Mouse (Mus musculus) heart, embryonic 13.5 days (tissue): ENCODE measurements around the gene M1ap. TPM values are rescaled to one million over a fixed set of nuclear protein-coding genes. Genes with fewer than 3 reads are reported as not detected.

Experiments used
- ATAC-seq: fragments of 200-750 bp; cut with Nextera tagmentation; 2 replicates; pipeline ENCODE4 v1.8.0; 2017; ENCODE audit warnings: moderate TSS enrichment; ENCODE audit not compliant: insufficient number of reproducible peaks, low FRiP score, low TSS enrichment; ENCODE audit errors: extremely low read depth
- H3K27ac ChIP-seq: fragments of 300-500 bp; sonication (generic); replicated peaks from 2 replicates; pipeline ENCODE4 v1.5.1; 2015; ENCODE audit warnings: moderate library complexity, mild to moderate bottlenecking, inconsistent platforms
- H3K27me3 ChIP-seq: fragments of 300-500 bp; sonication (generic); replicated peaks from 2 replicates; pipeline ENCODE4 v1.6.1; 2015; ENCODE audit warnings: mild to moderate bottlenecking, inconsistent platforms
- H3K36me3 ChIP-seq: fragments of 300-500 bp; sonication (generic); 2 replicates; pipeline ENCODE4 v1.6.1; 2015; ENCODE audit warnings: mild to moderate bottlenecking, inconsistent platforms
- H3K4me1 ChIP-seq: fragments of 300-500 bp; sonication (generic); 2 replicates; pipeline ENCODE4 v1.6.1; 2015; ENCODE audit warnings: inconsistent platforms
- H3K4me2 ChIP-seq: fragments of 300-500 bp; sonication (generic); 2 replicates; pipeline ENCODE4 v1.6.1; 2015; ENCODE audit warnings: inconsistent platforms, mild to moderate bottlenecking, moderate library complexity
- H3K4me3 ChIP-seq: fragments of 300-500 bp; sonication (generic); 2 replicates; pipeline ENCODE4 v1.5.1; 2015; ENCODE audit warnings: moderate library complexity, mild to moderate bottlenecking, inconsistent platforms
- H3K9ac ChIP-seq: fragments of 300-500 bp; sonication (generic); 2 replicates; pipeline ENCODE4 v1.6.1; 2015; ENCODE audit warnings: inconsistent platforms, mild to moderate bottlenecking, moderate library complexity
- H3K9me3 ChIP-seq: fragments of 300-500 bp; sonication (generic); 2 replicates; pipeline ENCODE4 v1.6.1; 2016; ENCODE audit warnings: inconsistent platforms
- WGBS: fragments of 180-500 bp; shearing (Covaris S2); methylation state at CpG from one replicate; pipeline ENCODE4 v1.1.7; 2015; ENCODE audit warnings: mixed read lengths; 5-methylcytosine and 5-hydroxymethylcytosine counted together
- polyA plus RNA-seq: library from polyadenylated mRNA; unstranded; fragments of >200 nt; fragmentation: Nextera tagmentation; extraction: Ambion mirVana; gene quantifications from 2 replicates; pipeline ENCODE4 v1.2.1, GENCODE M21; 2015

Gene M1ap
- polyA plus RNA-seq, 1 experiment from 2014 or later: 1.5 TPM

DNA sequence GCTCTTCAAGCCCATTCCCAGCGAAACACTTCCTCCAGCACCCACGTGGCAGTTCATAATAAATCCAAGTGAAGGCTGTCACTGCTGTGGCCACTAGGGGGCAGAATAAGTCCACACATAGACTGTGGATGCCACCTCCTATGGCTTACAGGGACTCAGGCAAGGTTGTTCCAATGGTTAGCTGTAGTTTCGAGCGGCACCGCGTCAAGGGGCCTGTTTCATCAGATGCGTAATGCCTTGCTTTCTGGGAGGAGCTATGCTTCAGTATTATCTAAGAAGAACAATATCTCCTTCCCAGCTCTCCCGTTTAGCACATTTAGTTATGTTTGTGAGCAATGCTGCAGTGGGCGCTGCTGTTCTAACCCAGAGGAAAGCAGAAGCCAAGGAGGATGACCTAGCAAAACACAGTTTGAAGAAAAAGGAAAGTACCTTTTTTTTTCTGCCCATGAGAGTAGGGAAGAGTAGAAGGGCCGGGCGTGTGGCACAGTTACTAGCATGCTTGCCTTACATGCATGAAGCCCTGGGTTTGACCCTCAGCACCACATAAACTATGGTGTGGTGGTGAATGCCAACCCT lies 50.1 kb downstream of the M1ap start:
- H3K9me3 ChIP-seq: no peaks in the 10 kb centered on the region
- no peaks in the 10 kb centered on the region for H3K36me3 ChIP-seq
- peak overlapping the region; percentile 54 for H3K9ac ChIP-seq
- 8% methylated on average over 11 of the region's 11 CpGs for WGBS
- peak overlapping the region; percentile 80 for H3K27ac ChIP-seq
- peak overlapping the region; percentile 60 for H3K4me2 ChIP-seq
- peaks cover 14% of the 10 kb centered on the region for H3K4me1 ChIP-seq
- peak overlapping the region; percentile 24 for H3K4me3 ChIP-seq
- peak; percentile 78 for ATAC-seq
- H3K27me3 ChIP-seq: peaks cover 13% of the 10 kb centered on the region

DNA sequence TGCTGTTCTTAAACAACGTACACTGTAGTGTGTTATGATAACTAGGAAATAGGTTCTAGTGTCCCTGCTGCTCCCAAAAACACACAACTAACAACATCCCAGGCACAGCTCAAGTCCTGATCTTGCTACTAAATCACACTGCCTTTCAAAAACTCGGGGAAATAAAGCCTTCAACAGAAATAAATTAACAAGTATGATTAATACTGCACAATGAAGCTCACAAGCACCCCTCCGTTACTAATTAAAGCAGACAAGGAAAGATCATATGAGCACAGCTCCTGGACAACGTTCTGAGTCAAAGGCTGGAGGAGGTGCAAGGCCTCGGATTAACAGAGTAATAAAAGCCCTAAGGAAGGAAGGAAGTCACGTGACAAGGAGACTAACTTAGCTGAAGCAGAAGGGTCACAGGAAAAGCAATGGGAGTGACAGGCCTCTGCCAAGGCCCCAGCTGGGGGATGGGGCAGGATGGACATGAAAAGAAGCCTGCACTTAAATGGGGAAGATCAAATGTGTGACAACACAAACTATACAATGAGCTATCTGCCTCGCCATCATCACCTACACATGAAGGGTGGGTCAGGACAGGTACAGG lies 50.9 kb downstream of the M1ap start:
- Histone ChIP-seq H3K4me3 (no peak overlapping the region), H3K27ac (peak overlapping the region; percentile 80), H3K4me1 (peaks cover 14% of the 10 kb centered on the region), H3K4me2 (peak overlapping the region; percentile 60; the same call in 1 of the 2 replicates), H3K9ac (peak overlapping the region; percentile 54), H3K9me3 (no peaks in the 10 kb centered on the region), H3K36me3 (no peaks in the 10 kb centered on the region), H3K27me3 (peaks cover 12% of the 10 kb centered on the region)
- 49% methylated on average over 7 of the region's 7 CpGs for WGBS
- no peak; the same call in 1 of the 2 replicates for ATAC-seq

- Histone ChIP-seq H3K4me1 (peaks cover 14% of the 10 kb centered on the region), H3K27me3 (peaks cover 12% of the 10 kb centered on the region), H3K27ac (peak overlapping the region; percentile 80), H3K4me2 (no peak overlapping the region), H3K9ac (no peak overlapping the region), H3K9me3 (no peaks in the 10 kb centered on the region), H3K36me3 (no peaks in the 10 kb centered on the region), H3K4me3 (no peak overlapping the region)
- WGBS: 72% methylated on average over 4 of the region's 4 CpGs
- no peak for ATAC-seq
Measured at GRCm38 (mm10) chr6:82998326-82998725, 51.6 kb downstream of the M1ap start.

- H3K27me3 ChIP-seq: peaks cover 7% of the 10 kb centered on the region
- WGBS: 42% methylated on average over 8 of the region's 8 CpGs
- H3K4me3 ChIP-seq: no peak overlapping the region
- H3K36me3 ChIP-seq: no peaks in the 10 kb centered on the region
- H3K27ac ChIP-seq: no peak overlapping the region
- no peak overlapping the region for H3K4me2 ChIP-seq
- H3K4me1 ChIP-seq: peaks cover 26% of the 10 kb centered on the region
- H3K9me3 ChIP-seq: no peaks in the 10 kb centered on the region
- H3K9ac ChIP-seq: no peak overlapping the region
- ATAC-seq: no peak
Measured at GRCm38 (mm10) chr6:82999986-83000385, 53.3 kb downstream of the M1ap start.

DNA sequence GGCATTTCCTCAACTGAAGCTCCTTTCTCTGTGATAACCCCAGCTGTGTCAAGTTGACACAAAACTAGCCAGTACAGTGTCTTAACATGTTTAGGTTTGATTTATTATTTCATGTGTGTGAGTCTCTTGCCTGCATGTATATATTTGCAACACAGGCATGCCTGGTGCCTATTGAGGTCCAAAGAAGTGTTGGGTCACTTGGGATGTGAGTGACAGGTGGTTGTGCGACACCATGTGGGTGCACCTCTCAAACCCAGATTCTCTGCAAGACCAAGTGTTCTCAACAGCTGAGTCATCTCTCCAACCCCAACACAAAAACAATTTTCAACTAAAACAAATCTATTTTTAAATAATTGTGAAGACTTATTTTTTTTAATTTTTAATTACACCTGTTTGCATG lies 56.4 kb downstream of the M1ap start:
- Histone ChIP-seq H3K36me3 (no peaks in the 10 kb centered on the region), H3K4me3 (no peak overlapping the region), H3K27ac (no peak overlapping the region), H3K4me1 (peaks cover 18% of the 10 kb centered on the region), H3K9me3 (no peaks in the 10 kb centered on the region), H3K27me3 (peaks cover 3% of the 10 kb centered on the region; the same call in 1 of the 2 replicates), H3K9ac (no peak overlapping the region), H3K4me2 (no peak overlapping the region)
- no peak for ATAC-seq
- WGBS: 93% methylated on average over 1 of the region's 1 CpGs

DNA sequence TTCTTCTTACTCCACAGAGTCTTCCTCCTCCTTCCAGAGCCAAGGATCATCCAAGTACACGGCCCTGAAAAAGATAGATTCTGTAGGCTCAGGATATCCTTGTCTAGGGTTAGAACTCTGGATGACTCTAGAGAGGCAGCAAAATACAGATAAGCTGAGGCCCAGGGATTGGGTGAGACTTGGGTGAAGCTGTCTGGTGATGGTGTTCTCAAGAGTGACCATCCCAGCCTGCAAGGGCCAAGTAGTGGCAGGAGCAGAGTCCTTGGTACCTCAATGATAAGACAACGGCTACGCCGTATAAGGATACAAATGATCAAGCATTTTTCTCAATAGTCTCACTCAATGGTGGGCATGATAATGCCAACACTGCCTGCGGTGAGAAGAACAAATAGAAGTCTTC lies 57.1 kb downstream of the M1ap start:
- H3K4me2 ChIP-seq: no peak overlapping the region
- H3K27ac ChIP-seq: no peak overlapping the region
- H3K9ac ChIP-seq: no peak overlapping the region
- H3K4me1 ChIP-seq: peaks cover 18% of the 10 kb centered on the region
- H3K9me3 ChIP-seq: no peaks in the 10 kb centered on the region
- H3K36me3 ChIP-seq: no peaks in the 10 kb centered on the region
- 79% methylated on average over 5 of the region's 5 CpGs for WGBS
- peaks cover 3% of the 10 kb centered on the region; the same call in 1 of the 2 replicates for H3K27me3 ChIP-seq
- no peak overlapping the region for H3K4me3 ChIP-seq
- no peak for ATAC-seq

GRCm38 (mm10) chr6:83004309-83004708 lies 57.6 kb downstream of the M1ap start:
- no peak for ATAC-seq
- Histone ChIP-seq H3K27ac (peak overlapping the region; percentile 62), H3K9me3 (no peaks in the 10 kb centered on the region), H3K4me3 (no peak overlapping the region), H3K36me3 (no peaks in the 10 kb centered on the region), H3K4me1 (peaks cover 18% of the 10 kb centered on the region), H3K27me3 (peaks cover under 1% of the 10 kb centered on the region; the same call in 1 of the 2 replicates), H3K4me2 (peak overlapping the region; percentile 27), H3K9ac (peak overlapping the region; percentile 50; the same call in 1 of the 2 replicates)
- 72% methylated on average over 2 of the region's 2 CpGs for WGBS

DNA sequence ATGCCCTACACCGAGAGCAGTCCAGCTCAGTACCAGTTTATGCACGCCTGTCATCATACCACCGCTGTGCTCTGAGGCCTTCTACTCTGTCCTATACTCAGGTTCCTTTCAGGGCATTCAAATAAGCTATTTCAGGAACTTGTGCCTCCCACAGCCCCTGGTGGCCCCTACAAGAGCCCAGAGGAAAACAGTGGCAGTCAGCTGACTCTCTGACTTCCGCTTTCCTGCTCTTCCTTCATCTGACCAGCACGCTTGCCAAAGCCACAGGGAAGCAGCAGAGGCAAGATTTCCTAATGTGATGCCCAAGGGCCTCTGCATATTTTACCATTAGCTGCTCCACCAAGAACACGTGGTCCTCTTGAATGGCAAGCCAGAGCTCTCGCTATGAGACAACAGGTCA lies 58.2 kb downstream of the M1ap start:
- H3K4me2 ChIP-seq: peak overlapping the region; percentile 27
- H3K36me3 ChIP-seq: no peaks in the 10 kb centered on the region
- peaks cover 21% of the 10 kb centered on the region for H3K4me1 ChIP-seq
- peak overlapping the region; percentile 62 for H3K27ac ChIP-seq
- no peaks in the 10 kb centered on the region for H3K9me3 ChIP-seq
- WGBS: 27% methylated on average over 7 of the region's 7 CpGs
- no peaks in the 10 kb centered on the region; the same call in 1 of the 2 replicates for H3K27me3 ChIP-seq
- 0 out of 2 replicates have a peak overlapping the region, but pooled peaks have one; percentile 34 for H3K9ac ChIP-seq
- H3K4me3 ChIP-seq: no peak overlapping the region
- ATAC-seq: no peak

DNA sequence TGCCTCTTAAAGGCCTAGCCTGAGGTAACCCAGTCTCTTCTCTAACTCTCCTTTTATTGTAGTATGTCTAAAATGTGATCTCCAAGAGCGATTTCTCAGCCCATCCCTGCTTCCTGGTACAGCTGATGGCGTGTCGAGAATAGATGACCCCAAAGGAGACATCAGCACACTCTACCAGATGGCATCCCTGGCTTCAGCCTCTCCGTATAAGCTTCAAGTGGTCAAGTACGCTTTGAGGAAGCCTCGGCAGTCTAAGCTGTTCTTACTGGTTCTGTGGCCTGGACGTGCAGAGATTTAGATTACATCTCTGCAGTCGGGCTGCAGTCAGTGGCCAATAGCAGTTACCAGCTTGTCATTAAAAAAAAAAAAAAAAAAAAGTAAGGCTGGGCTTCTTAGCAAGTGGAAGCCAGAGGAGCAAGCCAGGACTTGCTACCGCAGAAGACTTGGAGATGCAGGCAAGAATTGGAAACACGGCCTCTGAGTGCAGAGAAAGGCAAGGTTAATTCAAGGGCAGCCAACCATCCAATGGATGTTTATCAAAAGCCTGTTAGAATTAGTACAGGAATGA lies 58.8 kb downstream of the M1ap start:
- no peak for ATAC-seq
- Histone ChIP-seq H3K36me3 (no peaks in the 10 kb centered on the region), H3K4me1 (peaks cover 24% of the 10 kb centered on the region), H3K27me3 (no peaks in the 10 kb centered on the region; the same call in 1 of the 2 replicates), H3K4me3 (no peak overlapping the region), H3K9ac (no peak overlapping the region), H3K9me3 (no peaks in the 10 kb centered on the region), H3K27ac (peak overlapping the region; percentile 62), H3K4me2 (no peak overlapping the region)
- 80% methylated on average over 10 of the region's 10 CpGs for WGBS

GRCm38 (mm10) chr6:83006114-83006513 lies 59.4 kb downstream of the M1ap start:
- WGBS: 75% methylated on average over 6 of the region's 6 CpGs
- ATAC-seq: no peak
- H3K4me3 ChIP-seq: no peak overlapping the region

GRCm38 (mm10) chr6:83008659-83009058 lies 62.0 kb downstream of the M1ap start:
- Histone ChIP-seq H3K27me3 (peaks cover 3% of the 10 kb centered on the region), H3K9me3 (no peaks in the 10 kb centered on the region), H3K4me3 (no peak overlapping the region), H3K4me1 (peaks cover 27% of the 10 kb centered on the region), H3K9ac (no peak overlapping the region), H3K36me3 (no peaks in the 10 kb centered on the region), H3K27ac (no peak overlapping the region), H3K4me2 (no peak overlapping the region)
- WGBS: 65% methylated on average over 3 of the region's 3 CpGs
- ATAC-seq: no peak

More at GRCm38 (mm10) chr6:83006114-83006513, 59.4 kb downstream of the M1ap start:
- Histone ChIP-seq H3K9me3 (no peaks in the 10 kb centered on the region), H3K4me2 (no peak overlapping the region), H3K27me3 (no peaks in the 10 kb centered on the region; the same call in 1 of the 2 replicates), H3K27ac (no peak overlapping the region), H3K4me1 (peaks cover 24% of the 10 kb centered on the region), H3K9ac (no peak overlapping the region), H3K36me3 (no peaks in the 10 kb centered on the region)
